Mouse (Mus musculus) large intestine, adult 2 months (tissue): ENCODE data around the gene Ak4. TPM values are rescaled to one million over a fixed set of nuclear protein-coding genes. Genes with fewer than 3 reads are reported as not detected.
"Not testable (repeated sequence)": the region's sequence is repeated elsewhere in the genome, so short reads cannot be mapped to it uniquely, and the experiment has no call there.

Experiments
- DNase-seq: peaks from one replicate; pipeline ENCODE4 v3.0.0-alpha.2; 2012; ENCODE audit warnings: low read depth, low spot score
- WGBS: fragments of 180-500 bp; shearing (Covaris S2); methylation state at CpG from one replicate; pipeline ENCODE4 v1.1.7; 2018; 5-methylcytosine and 5-hydroxymethylcytosine counted together
- polyA plus RNA-seq: library from polyadenylated mRNA; depleted of rRNA; stranded (reverse); fragments of >200 nt; gene quantifications from 2 replicates; pipeline ENCODE4 v1.2.3, GENCODE M21; 2012

The Ak4 gene
- polyA plus RNA-seq, 1 experiment, result 0.95 TPM

DNA sequence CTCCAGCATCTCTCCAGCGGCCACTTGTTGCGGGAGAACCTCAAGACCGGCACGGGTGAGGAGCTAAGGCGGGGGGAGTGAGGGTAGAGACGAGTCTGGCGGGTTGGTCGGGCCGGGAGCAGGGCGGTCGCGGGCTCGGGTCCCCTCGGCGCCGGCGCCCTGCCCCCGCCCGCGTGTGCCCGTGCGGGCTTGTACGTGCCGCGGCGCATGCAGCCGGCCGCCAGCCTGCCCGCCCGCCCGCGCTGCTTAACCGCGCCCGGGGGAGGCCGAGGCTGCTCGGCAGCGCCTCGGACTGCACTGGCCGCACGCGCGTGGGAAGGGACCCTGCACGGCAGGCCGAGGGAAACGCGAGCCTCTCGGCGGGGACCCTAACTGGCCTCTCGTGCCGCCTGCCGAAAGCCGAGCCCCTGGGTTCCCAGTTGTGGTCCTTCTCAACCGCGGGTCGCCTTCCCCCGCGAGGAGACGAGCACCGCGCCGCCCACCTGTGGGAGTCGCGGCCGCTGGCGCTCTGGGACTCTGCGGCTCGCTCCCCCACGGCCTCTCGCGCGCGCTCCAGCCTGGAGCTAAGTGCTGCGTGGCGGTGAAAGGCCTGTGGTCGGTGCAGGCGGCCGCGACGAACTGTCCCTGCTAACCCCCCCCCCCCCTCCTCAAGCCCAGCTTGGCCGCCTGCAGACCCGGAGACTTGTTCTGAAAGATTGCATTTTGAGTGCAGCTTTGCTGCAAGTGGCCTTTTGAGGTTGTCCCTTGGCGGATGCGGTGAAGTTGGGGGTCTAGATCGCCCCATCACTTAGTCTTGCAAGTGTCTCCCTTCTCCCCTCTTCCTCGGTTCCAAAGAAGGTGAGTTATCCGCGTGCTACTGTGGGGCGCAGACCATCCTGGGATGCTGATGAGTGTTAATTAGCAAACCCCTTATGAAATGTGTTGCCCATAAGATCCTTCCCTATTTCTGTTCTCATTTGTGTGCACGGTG, 1.1 kb downstream of the Ak4 start:
- 5% methylated on average over 90 of the region's 90 CpGs for WGBS
- DNase-seq, result no peak

DNA sequence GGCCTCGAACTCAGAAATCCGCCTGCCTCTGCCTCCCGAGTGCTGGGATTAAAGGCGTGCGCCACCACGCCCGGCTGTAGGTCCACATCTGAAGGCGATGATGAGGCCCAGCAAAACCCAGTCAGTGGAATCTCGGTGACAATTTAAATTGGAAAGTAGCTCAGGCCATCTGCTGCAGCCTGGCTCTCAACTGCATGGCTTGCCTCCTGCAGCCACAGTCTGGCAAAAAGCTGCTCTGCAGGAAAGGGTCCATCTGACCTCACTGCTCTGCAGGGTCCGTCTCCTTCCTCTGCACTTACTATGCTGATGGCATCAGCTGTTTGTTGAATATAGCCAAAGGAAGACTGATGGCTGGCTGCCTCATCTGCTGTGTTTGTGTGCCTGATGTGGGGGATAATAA, 3.9 kb downstream of the Ak4 start:
- DNase-seq, result no peak
- WGBS, result 85% methylated on average over 10 of the region's 10 CpGs

DNA sequence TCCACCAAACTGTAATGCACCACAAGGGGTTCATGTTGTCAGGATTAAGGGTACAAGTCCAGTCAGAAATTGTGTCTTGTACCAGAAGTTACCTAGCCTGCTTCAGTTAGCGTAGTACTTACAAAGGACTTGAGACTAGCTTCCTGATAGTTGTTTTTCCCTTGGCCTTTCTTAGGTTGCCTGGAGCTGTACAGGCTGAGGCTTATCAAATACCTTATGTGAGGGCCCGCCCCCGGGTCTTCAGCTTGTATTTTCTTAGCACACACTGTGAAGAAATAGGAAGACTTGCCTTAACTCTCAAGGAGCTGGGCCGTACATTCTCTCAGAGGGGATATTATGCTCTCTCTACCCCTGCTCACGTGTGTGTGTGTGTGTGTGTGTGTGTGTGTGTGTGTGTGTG, 4.5 kb downstream of the Ak4 start:
- 86% methylated on average over 5 of the region's 5 CpGs for WGBS
- DNase-seq, result no peak

DNA sequence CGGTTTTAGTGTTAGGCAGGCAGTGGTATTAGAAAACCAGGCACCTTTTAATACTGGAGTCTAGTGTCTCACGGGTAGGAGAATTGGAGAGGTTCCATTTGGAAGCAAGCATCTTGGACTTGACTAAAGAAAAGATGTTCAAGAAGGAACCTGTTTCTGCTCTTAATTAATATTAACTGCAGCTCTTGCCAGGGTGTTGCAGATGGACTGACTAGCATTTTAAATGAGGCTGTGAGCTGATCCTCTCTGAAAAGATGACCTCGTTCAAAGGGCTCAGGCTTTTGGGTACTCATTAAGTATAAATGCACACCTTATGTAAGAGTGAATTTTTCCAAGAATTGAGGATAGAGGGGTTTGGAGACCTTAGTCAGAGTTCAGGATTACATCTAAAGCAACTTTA, 5.4 kb downstream of the Ak4 start:
- 88% methylated on average over 3 of the region's 3 CpGs for WGBS
- DNase-seq, result no peak

DNA sequence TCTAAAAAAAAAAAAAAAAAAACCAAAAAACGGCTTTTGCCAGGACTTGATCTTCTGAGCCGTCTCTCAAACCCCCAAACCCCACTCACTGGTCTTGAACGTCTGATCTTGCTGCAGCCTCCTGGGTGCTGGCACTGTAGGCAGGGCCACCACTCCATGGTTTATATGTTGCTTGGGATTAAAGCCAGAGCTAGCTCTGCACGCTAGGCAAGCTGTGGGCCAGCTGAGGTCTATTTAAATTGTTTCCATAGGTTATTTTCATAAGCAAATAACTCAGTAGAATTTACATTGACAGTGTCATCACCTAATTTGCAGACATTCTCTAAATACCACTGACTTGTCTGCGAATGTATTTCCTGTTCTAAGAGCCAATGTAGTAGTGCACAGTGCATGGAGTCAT, 6.0 kb downstream of the Ak4 start:
- DNase-seq, result no peak
- 70% methylated on average over 5 of the region's 5 CpGs for WGBS

DNA sequence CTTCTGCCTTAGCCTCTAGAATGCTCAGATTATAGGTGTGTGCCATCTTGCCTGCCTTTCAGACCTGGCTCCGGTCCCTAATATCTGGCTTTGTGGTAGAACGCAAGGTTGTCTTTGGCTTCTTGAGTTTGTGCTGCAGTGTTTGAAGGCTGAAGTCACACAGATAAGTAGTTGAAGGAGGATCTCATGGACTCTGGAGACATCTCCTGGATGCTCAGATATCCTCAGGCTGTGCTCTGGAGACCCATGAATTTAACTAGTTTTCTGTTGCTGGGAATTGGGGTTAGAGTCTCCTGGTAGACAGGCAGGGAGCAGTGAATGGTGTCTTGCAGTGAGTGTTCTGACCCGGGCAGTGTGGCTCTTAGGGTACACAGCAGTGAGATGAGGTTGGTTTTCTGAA, 6.6 kb downstream of the Ak4 start:
- 94% methylated on average over 3 of the region's 3 CpGs for WGBS
- DNase-seq, result no peak

DNA sequence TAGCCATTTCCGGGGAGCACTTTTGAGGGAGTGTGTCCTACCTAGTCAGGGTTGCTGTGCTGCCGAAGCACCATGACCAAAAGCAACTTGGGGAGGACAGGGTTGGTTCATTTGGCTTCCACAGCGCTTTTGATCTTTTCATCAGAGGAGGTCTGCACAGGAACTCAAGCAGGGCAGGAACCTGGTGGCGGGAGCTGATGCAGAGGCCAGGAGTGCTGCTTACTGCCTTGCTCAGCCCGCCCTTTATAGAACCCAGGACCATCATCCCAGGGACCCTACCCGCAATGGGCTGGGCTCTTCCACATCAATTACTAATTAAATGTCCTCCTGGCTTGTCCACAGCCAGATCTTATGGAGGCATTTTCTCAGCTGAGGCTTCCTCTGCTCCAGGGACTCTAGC, 7.5 kb downstream of the Ak4 start:
- DNase-seq, result no peak
- 88% methylated on average over 6 of the region's 6 CpGs for WGBS

DNA sequence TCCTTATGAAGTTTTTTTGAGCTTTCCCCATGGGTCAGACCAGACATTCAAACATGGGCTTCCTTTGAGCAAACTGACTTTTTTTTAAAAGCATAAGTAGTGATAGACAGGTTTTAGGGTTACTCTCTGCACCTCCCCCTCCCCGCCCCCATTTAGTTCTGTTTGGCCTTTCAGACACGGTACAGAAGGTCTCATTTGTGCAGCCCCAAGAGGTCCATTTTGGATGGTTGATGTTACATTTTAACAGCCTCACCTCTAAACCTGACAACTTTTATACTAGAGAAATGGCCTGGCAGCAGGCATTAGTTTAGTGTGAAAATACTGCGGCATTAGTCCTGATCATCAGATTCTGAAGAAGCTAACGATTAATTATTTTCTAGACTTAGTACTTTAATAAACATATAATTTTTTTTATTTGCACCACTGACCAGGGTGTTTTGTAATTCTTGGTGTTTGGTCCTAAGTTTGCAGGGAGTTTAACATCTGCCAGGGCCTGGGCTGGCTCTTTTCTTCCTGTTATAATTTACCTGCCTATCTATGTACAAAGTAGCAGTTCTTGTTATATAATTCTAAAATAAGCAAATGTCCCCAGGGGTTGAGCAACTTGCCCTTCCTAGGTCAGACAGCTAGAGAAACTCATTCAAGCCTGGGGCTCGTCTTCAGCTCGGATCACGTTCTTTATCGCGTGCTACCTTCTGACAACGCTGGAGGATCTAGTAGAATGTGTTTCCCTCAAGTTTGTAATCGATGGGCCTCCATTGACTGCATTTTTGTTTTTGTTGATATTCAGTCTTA, 9.0 kb downstream of the Ak4 start:
- DNase-seq, result no peak
- WGBS, result 88% methylated on average over 11 of the region's 11 CpGs

DNA sequence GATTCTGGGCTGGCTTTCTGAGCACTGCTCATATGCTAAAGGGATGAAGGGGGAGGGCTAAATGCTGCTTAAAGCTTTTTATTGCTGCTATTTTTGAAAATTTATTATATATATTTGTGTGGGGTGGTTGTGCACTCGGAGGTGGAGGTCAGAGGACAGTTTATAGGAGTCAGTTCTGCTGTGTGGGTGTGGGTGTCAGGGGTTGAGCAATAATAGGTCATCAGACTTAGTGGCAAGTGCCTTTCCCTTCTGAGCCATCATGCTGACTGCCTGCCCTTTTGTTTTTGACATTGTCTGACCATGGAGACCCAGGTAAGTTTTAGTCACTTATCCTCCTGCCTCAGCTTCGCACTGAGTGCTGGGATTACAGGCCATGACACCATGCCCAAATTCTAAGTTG, 10.0 kb downstream of the Ak4 start:
- DNase-seq, result no peak
- WGBS, result 57% methylated on average over 2 of the region's 2 CpGs

DNA sequence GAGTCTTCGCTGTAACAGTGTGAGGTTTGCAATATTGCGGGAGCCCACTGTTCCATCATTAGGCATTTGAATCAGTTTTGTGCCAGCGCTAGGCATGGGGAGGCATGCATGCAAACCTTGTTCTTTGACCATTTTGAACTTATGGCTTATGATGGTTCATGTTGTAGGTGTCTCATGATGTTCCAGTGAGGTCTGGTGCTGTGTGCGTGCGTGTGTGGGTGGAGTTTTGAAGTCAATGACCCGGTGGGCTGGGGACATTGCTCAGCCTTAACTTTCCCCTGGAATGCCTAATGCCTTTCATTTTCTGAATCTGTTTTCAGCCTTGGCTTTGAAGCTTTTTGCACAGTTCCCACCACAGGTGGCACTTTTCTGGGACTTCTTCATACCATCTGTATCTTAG, 10.9 kb downstream of the Ak4 start:
- no peak for DNase-seq
- WGBS, result 90% methylated on average over 6 of the region's 6 CpGs

DNA sequence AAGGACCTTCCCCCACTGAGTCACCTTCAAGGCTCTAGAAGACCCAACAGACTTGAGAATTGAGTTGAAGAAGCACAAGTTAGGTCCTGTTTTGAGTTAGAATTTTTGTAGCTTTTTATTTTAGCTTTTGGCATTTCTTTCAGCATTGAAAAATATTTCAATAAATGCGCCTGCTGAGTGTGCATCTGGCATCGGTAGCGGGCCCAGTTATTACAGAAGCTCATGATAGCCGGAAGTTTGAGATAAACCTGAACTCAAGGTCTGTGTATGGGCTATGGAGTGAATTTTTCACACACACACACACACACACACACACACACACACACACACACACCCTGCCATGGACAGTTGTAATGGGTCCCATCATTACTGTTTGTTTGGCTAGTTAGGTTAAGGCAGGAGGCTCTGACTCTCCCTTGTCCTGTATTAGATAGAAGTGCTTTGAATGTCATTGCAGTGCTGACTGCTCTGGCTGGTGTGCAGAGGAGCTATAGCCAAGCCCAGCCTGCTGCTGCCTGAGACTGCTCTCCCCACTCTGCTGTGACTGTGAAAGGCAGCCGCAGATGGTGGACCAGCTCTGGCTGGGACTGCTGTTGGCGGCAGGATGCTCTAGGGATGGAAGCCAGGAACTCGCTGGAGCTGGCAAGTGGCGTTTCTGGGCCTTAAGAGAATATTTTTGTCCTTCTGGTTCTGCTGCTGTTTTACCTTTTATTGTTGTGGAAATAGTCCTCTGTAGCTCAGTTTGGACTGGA, 17.9 kb downstream of the Ak4 start:
- DNase-seq, result no peak
- 80% methylated on average over 8 of the region's 8 CpGs for WGBS

DNA sequence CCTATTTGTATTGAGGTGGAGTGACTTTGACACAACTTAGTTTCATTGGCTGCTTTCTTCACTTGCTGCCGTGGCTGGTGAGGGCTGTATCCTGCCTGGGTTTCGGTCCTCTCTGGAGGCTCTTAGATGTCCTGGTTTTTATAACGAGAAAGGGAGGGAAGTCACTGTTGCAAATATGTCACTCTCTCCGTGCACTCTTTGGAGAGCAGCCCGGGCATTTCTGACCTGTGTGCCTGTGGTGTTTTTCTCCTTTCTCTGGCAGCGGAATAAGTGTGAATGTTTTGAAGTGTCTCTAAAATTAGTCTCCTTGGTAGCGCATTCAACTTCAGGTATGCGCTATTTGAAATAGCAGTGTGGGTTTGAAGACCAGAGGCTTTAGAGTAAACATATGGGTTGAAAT, 19.2 kb downstream of the Ak4 start:
- DNase-seq, result no peak
- WGBS, result 65% methylated on average over 8 of the region's 8 CpGs

DNA sequence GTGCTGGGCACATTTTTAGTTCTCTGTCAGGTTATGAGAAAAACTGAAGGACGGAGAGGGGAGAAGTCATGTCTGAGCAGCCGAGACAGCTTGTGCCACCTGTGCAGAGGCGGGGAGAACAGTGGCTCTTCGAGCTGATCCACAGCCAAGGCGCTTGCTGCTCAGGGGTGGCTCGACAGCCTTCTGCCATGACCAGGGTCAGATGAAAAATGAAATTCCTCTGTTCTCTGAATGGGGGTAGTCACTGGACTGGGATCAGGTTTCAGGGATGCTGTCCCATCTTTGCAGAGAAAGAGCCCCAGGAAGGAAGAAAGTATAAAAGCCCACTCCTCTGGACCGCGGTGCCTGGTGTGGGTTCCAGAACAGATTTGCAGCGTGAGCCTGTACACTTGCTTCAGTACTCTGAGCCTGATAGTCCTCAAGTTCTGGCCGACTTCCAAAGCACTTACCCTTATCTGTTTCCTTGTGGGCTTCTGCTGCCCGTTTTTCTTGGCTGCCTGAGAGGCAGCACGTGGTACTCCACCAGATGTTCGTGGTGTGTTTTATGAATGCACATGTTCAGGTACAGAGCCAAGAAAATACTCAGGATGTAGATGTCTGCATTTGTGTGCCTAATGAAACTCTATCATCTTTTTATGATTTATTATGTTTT, 20.8 kb downstream of the Ak4 start:
- DNase-seq, result peak; percentile 70

DNA sequence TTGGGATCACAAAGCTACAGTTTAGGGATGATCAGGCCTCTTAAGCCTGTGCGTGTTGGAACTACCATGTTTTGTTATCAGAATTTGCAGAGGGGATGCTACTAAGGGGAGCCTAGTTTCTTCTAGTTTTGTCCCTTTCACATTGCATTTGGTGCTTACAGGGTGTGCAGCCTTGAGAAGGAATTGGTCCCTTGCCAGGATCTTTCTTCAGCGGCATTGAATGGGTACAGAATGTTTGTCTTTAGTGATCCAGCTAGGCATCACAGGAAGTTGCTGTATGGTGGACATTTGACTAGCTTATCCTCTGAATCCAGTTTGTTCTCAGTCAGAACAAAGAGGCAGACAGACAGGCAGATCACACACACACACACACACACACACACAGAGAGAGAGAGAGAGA, 23.7 kb downstream of the Ak4 start:
- 62% methylated on average over 2 of the region's 2 CpGs for WGBS
- no peak for DNase-seq

More for the DNA sequence above, 20.8 kb downstream of the Ak4 start:
- WGBS, result 10% methylated on average over 13 of the region's 13 CpGs

DNA sequence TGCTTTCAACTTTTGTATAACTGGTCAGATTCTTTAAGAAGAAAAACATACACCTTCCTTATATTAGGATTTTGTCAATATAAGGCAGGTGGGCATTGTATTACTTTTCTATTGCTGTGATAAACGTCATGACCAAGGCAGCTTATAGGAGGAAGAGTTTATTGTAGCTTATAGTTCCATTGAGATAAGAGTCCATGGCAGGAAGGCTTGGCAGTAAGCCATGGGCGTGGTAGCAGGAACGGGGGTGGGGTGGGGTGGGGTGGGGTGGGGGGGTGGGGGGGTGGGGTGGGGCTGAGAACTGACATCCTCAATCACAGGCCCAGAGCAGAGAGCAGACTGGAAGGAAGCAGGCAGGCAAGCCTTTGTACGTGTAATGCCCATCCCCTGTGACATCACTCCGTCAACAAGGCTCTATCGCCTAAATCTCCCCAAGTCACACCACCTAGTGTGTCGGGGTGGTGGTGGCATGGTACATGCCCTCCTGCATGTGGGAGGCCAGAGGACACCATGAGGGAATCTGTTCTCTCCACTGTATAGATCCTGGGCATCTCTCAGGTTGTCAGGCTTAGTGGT, 24.4 kb downstream of the Ak4 start:
- no peak for DNase-seq
- 31% methylated on average over 7 of the region's 7 CpGs for WGBS

DNA sequence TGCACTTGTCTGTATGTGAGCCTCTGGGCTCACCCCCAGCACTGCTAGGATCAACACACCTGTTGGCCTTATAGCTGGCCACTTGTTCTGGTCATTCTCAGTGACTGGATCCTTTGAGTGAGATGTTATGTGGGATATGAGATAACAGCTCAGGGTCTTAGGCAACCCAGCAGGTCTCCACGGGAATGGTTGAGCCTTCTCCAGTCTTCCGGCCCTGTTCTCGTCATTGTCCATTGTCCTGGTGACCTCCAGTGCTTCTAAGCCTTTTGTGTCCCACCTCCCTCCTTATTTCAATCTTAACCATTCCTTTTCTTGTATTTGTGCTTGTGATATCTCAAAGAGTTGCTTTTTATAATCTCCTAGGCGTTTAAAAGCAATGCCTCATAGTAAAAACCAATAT, 26.6 kb downstream of the Ak4 start:
- WGBS, result 90% methylated on average over 4 of the region's 4 CpGs
- no peak for DNase-seq

DNA sequence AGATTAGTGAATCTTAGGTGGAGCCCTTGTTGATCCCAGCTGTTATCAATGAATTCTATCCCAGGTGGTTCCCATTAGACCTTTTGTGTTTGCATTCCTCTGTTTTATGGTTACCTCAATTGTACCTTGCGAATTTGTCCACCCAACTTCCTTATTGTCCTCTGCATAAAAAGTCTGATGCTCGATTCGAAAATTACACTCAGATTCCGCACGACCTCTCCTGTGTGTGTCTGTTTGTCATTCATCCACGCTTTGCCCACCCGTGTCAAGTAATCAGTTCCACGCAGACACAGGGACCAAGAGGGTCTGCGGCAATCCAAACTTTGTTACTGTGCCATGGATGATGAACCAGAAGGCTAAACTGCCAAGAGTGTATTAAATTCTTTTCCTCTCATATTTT, 27.5 kb downstream of the Ak4 start:
- not testable (repeated sequence) for DNase-seq
- WGBS, result 67% methylated on average over 9 of the region's 9 CpGs

DNA sequence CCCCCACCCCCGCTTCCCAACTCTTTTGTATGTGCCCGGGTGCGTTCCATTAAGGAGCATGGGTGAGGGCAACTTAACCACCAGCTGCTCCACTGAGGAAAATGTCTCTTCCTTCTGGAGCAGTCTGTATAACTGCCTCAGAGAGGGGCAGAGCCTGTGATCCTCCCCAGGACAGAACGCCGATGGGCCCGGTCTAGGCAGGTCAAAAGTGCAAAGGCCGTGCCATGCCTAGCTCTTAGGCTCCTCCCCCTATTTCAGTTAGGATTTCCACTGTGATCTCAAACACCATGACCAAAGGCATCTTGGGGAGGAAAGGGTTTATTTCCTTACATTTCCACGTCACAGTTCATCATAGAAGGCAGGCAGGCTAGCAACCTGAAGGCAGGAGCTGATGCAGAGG, 29.6 kb downstream of the Ak4 start:
- WGBS, result 89% methylated on average over 8 of the region's 8 CpGs
- DNase-seq, result no peak

DNA sequence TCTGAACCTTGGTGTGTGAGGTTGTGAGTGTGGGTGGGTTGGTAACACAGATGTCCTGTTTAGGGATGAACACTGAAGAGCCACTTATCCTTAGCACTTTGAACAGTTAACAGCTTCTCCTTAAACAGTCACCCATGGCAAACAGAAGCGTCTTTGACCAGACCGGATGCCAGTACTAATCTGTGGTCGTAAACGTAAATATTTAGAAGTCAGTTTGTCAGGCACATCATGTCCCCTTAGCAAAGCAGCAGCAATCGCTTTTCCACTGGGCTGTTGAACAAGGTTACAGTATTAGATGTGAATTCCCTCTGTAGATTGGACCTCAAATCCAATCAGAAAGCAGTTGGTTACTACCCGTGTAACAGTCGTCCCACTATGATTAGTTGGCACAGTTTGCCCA, 30.3 kb downstream of the Ak4 start:
- WGBS, result 61% methylated on average over 7 of the region's 7 CpGs
- no peak for DNase-seq
